Mouse (Mus musculus): ENCODE measurements at regions not wholly inside any gene's neighbourhood (a gene's known extent, or its start where the extent isn't known, plus 50 kb on each side); places are given as distances from the start of the nearest gene placed in this dataset.
"Not testable (repeated sequence)": the region's sequence is repeated elsewhere in the genome, so short reads cannot be mapped to it uniquely, and the experiment has no call there.

GRCm38 (mm10) chr14:76964046-76964445 lies 72.5 kb upstream of the Ccdc122 start:
- no peak for DNase-seq (ENCODE audit: low spot score in 2 of 2)

GRCm38 (mm10) chr14:76958875-76959274 lies 77.7 kb upstream of the Ccdc122 start:
- DNase-seq (ENCODE audit: low spot score in 2 of 2): peak in 1 of 2 experiments; percentile 24

- no peak for DNase-seq (ENCODE audit: low spot score in 2 of 2)
Observed at GRCm38 (mm10) chr14:76957136-76957535, 79.4 kb upstream of the Ccdc122 start.

- no peak for DNase-seq (ENCODE audit: low spot score in 2 of 2)
Observed at GRCm38 (mm10) chr14:76953171-76953570, 83.4 kb upstream of the Ccdc122 start.

- DNase-seq (ENCODE audit: low spot score in 2 of 2): peak in 1 of 2 experiments; percentile 31
Observed at GRCm38 (mm10) chr14:76951450-76951849, 85.1 kb upstream of the Ccdc122 start.

- no peak for DNase-seq (ENCODE audit: low spot score in 2 of 2)
Observed at GRCm38 (mm10) chr14:76949388-76949787, 87.2 kb upstream of the Ccdc122 start.

GRCm38 (mm10) chr14:76948948-76949347 lies 87.6 kb upstream of the Ccdc122 start:
- DNase-seq (ENCODE audit: low spot score in 2 of 2): no peak

- DNase-seq (ENCODE audit: low spot score in 2 of 2): no peak
Observed at GRCm38 (mm10) chr14:76948481-76948880, 88.1 kb upstream of the Ccdc122 start.

- DNase-seq (ENCODE audit: low spot score in 2 of 2): no peak
Observed at GRCm38 (mm10) chr14:76947148-76947547, 89.4 kb upstream of the Ccdc122 start.

GRCm38 (mm10) chr14:76945626-76946025 lies 90.9 kb upstream of the Ccdc122 start:
- no peak for DNase-seq (ENCODE audit: low spot score in 2 of 2)

GRCm38 (mm10) chr14:76941474-76942212 lies 94.9 kb upstream of the Ccdc122 start:
- DNase-seq (ENCODE audit: low spot score in 2 of 2): no peak

- no peak for DNase-seq (ENCODE audit: low spot score in 2 of 2)
Observed at GRCm38 (mm10) chr14:76940507-76940906, 96.1 kb upstream of the Ccdc122 start.

GRCm38 (mm10) chr14:76936671-76937070 lies 99.9 kb upstream of the Ccdc122 start:
- DNase-seq (ENCODE audit: low spot score in 2 of 2): no peak

- not testable (repeated sequence) for DNase-seq (ENCODE audit: low spot score in 2 of 2)
Observed at GRCm38 (mm10) chr14:76936051-76936450, 100.5 kb upstream of the Ccdc122 start.

- DNase-seq (ENCODE audit: low spot score in 2 of 2): no peak
Observed at GRCm38 (mm10) chr14:76935453-76935852, 101.1 kb upstream of the Ccdc122 start.

GRCm38 (mm10) chr14:76932890-76933289 lies 103.7 kb upstream of the Ccdc122 start:
- no peak for DNase-seq (ENCODE audit: low spot score in 2 of 2)

- no peak for DNase-seq (ENCODE audit: low spot score in 2 of 2)
Observed at GRCm38 (mm10) chr14:76931398-76931797, 105.2 kb upstream of the Ccdc122 start.

- DNase-seq (ENCODE audit: low spot score in 2 of 2): no peak
Observed at GRCm38 (mm10) chr14:76929562-76929961, 107.0 kb upstream of the Ccdc122 start.

- no peak for DNase-seq (ENCODE audit: low spot score in 2 of 2)
Observed at GRCm38 (mm10) chr14:76928706-76929105, 107.9 kb upstream of the Ccdc122 start.

GRCm38 (mm10) chr14:76927245-76927806 lies 109.2 kb upstream of the Ccdc122 start:
- DNase-seq (ENCODE audit: low spot score in 2 of 2): no peak

- no peak for DNase-seq (ENCODE audit: low spot score in 2 of 2)
Observed at GRCm38 (mm10) chr14:76926416-76926815, 110.2 kb upstream of the Ccdc122 start.

- DNase-seq (ENCODE audit: low spot score in 2 of 2): no peak
Observed at GRCm38 (mm10) chr14:76922399-76922939, 114.1 kb upstream of the Ccdc122 start.

GRCm38 (mm10) chr14:76918091-76918490 lies 118.5 kb upstream of the Ccdc122 start:
- no peak for DNase-seq (ENCODE audit: low spot score in 2 of 2)
